Mouse (Mus musculus) forebrain, embryonic 16.5 days (tissue): Measurements from ENCODE around the gene Prr12. TPM values are rescaled to one million over a fixed set of nuclear protein-coding genes. Genes with fewer than 3 reads are reported as not detected.

Experiments
- ATAC-seq: fragments of 200-750 bp; cut with Nextera tagmentation; 2 replicates; pipeline ENCODE4 v1.8.0; 2017; ENCODE audit warnings: mild to moderate bottlenecking, moderate library complexity
- H3K27ac ChIP-seq: fragments of 300-500 bp; sonication (generic); 2 replicates; pipeline ENCODE4 v1.5.1; 2014; ENCODE audit warnings: low read length, control low read depth
- H3K27me3 ChIP-seq: fragments of 300-500 bp; sonication (generic); replicated peaks from 2 replicates; pipeline ENCODE4 v1.6.1; 2014; ENCODE audit warnings: low read length; ENCODE audit not compliant: control insufficient read depth, insufficient read depth
- H3K36me3 ChIP-seq: fragments of 300-500 bp; sonication (generic); 2 replicates; pipeline ENCODE4 v1.6.1; 2014; ENCODE audit not compliant: control insufficient read depth, insufficient read depth
- H3K4me1 ChIP-seq: fragments of 300-500 bp; sonication (generic); replicated peaks from 2 replicates; pipeline ENCODE4 v1.6.1; 2014; ENCODE audit warnings: low read length; ENCODE audit not compliant: control insufficient read depth, insufficient read depth
- H3K4me2 ChIP-seq: fragments of 300-500 bp; sonication (generic); 2 replicates; pipeline ENCODE4 v1.6.1; 2014; ENCODE audit warnings: mild to moderate bottlenecking, low read length, control low read depth
- H3K4me3 ChIP-seq: fragments of 300-500 bp; sonication (generic); replicated peaks from 2 replicates; pipeline ENCODE4 v1.5.1; 2014; ENCODE audit warnings: mild to moderate bottlenecking, low read length, control low read depth
- H3K9ac ChIP-seq: fragments of 300-500 bp; sonication (generic); replicated peaks from 2 replicates; pipeline ENCODE4 v1.6.1; 2014; ENCODE audit warnings: low read depth, low read length, control low read depth
- H3K9me3 ChIP-seq: fragments of 300-500 bp; sonication (generic); 2 replicates; pipeline ENCODE4 v1.6.1; 2016; ENCODE audit warnings: low read length; ENCODE audit not compliant: control insufficient read depth
- WGBS: fragments of 180-500 bp; shearing (Covaris S2); extraction: QIAGEN DNeasy Blood & Tissue Kit; methylation state at CpG from one replicate; pipeline ENCODE4 v1.1.7; 2014; 5-methylcytosine and 5-hydroxymethylcytosine counted together
- microRNA-seq: library from miRNA; unstranded; fragments of <30 nt; microRNA quantifications from one replicate; pipeline ENCODE4, GENCODE M21; 2017
- polyA plus RNA-seq: library from polyadenylated mRNA; unstranded; fragments of >200 nt; fragmentation: Nextera tagmentation; extraction: Ambion mirVana; gene quantifications from 2 replicates; pipeline ENCODE4 v1.2.1, GENCODE M21; 2015

Prr12 gene
- polyA plus RNA-seq, 1 experiment from 2014 or later, result 17.3 TPM

DNA sequence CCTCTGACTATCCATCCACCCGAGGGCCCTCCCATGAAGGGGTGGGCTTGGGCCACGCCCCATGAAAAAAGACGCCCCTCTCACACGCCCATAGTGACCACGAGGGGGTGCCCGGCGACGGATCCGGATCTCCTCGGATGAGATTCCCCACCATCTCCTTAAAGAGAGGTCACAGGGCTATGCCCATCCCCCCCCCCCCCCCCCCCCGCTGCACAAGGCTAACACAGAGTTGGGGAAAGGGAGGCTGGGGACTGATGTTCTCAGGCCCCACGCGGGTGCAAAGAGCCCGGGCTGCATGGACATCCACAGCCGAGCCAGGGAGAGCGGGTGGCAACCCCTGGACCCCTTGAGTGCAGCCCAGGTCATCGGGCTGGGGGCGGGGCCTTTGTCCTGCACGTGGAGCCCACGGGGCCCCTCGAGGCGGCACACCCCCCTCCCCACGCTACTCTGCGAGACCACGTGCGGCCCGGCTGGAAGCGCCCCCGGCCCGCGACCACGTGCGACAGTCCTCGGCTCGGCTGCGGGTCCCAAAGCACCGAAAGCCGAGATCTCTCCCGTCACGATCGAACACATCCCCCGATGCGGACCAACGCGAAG lies 67.0 kb downstream of the Prr12 start:
- under 1% methylated on average over 43 of the region's 45 CpGs for WGBS

DNA sequence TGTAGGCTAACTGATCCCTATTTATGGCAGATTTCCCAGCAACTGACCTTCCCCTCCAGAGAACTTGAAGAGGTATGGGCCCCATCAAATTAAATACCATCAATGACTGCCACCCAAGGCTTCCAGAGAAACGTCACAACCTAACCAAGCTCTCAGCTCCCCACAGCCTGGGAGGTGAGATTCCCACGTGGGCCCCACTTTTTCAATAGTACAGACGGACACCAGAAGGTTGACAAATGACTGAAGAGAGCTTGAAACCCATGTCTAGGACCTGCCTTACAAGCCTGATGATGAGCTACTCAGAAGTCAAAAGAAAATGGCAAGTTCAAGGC lies 67.9 kb downstream of the Prr12 start:
- H3K27me3 ChIP-seq, result no peaks in the 10 kb centered on the region
- no peaks in the 10 kb centered on the region for H3K9me3 ChIP-seq
- peak overlapping the region; percentile 74 for H3K4me3 ChIP-seq
- ATAC-seq, result no peak
- 35% methylated on average over 3 of the region's 3 CpGs for whole genome bisulfite sequencing
- H3K36me3 ChIP-seq, result peaks cover 24% of the 10 kb centered on the region
- H3K27ac ChIP-seq, result peak overlapping the region; percentile 87; the same call in 1 of the 2 replicates
- peak overlapping the region; percentile 79 for H3K4me2 ChIP-seq
- 0 out of 2 replicates have a peak overlapping the region, but pooled peaks have one; percentile 4 for H3K9ac ChIP-seq
- peaks cover 31% of the 10 kb centered on the region for H3K4me1 ChIP-seq

More for the DNA sequence above, 67.0 kb downstream of the Prr12 start:
- Histone ChIP-seq H3K4me1 (peaks cover 31% of the 10 kb centered on the region), H3K27me3 (no peaks in the 10 kb centered on the region), H3K4me3 (peak overlapping the region; percentile 74), H3K9ac (peak overlapping the region; percentile 88), H3K4me2 (peak overlapping the region; percentile 79), H3K27ac (peak overlapping the region; percentile 87), H3K36me3 (peaks cover 16% of the 10 kb centered on the region), H3K9me3 (no peaks in the 10 kb centered on the region)
- no peak for ATAC-seq

DNA sequence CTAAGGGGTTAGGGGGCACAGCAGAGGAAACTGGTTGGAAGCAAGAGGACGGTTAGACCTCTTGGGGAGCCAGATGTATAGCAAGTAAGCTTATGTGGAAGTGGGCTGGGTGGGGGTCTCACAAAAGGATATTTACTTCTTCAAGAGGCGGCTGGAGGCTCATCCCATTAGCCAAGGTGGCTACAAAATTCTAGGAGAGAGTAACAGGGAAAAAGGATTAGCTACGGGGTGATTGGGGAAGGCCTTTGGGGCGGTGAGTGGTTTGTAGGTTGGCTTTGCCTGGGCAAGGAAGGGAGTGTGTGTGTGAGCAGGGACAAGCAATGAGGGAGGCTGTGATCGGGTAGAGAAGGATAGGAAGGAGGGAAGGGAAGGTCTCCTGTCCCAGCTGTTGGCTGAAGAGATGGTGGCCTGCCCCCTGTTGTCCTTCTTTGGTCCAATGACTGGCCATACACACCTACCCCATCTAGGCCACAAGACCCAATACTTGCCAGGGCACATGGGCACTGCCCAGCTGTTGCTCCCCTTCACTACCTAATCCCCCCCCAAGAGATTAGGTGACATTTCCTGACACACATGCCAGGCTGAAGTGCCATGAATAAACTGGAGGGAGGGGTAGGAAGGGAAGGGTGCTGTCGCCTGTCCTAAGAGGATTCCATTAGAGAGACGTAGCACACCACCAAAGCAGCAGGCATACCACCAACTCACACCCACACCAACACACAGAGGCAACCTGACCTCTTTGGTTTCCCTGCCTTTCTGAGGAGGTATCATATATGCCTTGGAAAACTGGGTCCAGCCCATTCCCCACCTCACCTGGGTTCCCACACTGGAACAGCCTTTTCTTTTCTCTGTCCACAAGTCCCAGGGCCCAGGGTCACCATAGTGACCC lies 68.5 kb downstream of the Prr12 start:
- peak overlapping the region; percentile 74 for H3K4me3 ChIP-seq
- peak overlapping the region; percentile 79 for H3K4me2 ChIP-seq
- no peak overlapping the region for H3K27ac ChIP-seq
- WGBS, result 77% methylated on average over 7 of the region's 7 CpGs
- peaks cover 31% of the 10 kb centered on the region for H3K4me1 ChIP-seq
- H3K27me3 ChIP-seq, result no peaks in the 10 kb centered on the region
- no peaks in the 10 kb centered on the region for H3K9me3 ChIP-seq
- ATAC-seq, result no peak
- H3K9ac ChIP-seq, result no peak overlapping the region
- peaks cover 26% of the 10 kb centered on the region for H3K36me3 ChIP-seq

DNA sequence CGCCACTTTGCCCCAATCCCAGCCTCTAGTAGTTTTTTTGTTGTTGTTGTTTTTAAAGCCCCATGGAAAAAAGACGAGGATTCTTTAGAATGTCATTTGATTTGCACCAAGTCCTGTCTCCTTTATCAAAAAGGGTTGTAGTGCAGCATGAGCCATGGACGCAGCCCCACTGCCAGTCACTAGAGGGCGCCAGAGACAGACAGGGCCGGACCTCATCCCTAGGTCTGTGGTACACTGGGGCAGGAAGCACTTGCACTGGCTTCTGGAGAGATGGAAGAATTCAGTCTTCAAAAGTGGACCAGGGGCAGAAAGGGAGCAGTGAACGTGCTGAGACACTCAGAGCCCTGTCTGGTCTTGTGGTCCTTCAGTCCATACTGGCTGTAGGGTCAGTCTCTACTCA lies 69.6 kb downstream of the Prr12 start:
- WGBS, result 26% methylated on average over 6 of the region's 6 CpGs
- Histone ChIP-seq H3K27me3 (no peaks in the 10 kb centered on the region), H3K4me2 (no peak overlapping the region), H3K27ac (no peak overlapping the region), H3K36me3 (peaks cover 33% of the 10 kb centered on the region), H3K4me1 (peaks cover 23% of the 10 kb centered on the region), H3K9ac (no peak overlapping the region), H3K9me3 (no peaks in the 10 kb centered on the region), H3K4me3 (no peak overlapping the region)
- ATAC-seq, result no peak

DNA sequence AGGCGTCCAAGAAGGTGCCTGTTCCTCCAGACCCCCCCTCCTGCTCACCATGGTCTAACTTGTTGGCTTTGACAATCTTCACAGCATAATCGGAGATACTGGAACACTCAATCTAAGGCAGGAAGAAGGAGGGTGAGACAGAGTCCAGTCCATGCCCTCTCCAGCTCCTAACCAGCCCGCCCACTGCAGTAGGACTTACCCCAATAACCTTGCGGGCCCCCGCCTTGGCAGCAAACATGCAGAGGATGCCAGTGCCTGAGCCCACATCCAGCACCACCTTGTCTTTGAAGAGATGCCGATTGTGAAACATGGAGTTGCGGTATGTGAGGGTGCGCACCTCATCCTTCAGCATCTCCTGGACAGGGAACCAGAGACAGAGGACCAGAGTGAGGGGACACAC lies 71.1 kb downstream of the Prr12 start:
- Histone ChIP-seq H3K27me3 (no peaks in the 10 kb centered on the region), H3K4me2 (no peak overlapping the region), H3K4me1 (peaks cover 17% of the 10 kb centered on the region), H3K9me3 (no peaks in the 10 kb centered on the region), H3K27ac (no peak overlapping the region), H3K4me3 (no peak overlapping the region), H3K36me3 (peaks cover 39% of the 10 kb centered on the region), H3K9ac (no peak overlapping the region)
- 93% methylated on average over 8 of the region's 8 CpGs for WGBS
- no peak for ATAC-seq

DNA sequence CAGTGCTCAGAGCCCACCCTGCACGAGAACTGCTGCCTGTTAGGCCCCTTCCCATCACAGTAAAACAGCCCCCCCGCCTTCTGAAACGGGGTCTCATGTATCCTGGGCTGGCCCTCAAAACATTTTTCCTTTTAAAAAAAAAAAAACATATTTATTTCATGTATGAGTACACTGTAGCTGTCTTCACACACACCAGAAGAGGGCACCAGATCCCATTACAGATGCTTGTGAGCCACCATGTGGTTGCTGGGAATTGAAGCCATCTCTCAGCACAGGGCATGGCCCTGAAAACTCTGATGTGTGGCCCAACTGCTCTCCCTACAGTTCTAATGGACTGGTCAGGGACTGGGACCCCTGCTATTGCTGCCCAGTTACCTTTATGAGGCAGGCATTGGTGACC lies 74.4 kb downstream of the Prr12 start:
- no peak overlapping the region for H3K4me2 ChIP-seq
- no peak overlapping the region for H3K4me3 ChIP-seq
- WGBS, result 93% methylated on average over 3 of the region's 3 CpGs
- no peaks in the 10 kb centered on the region for H3K9me3 ChIP-seq
- peaks cover 44% of the 10 kb centered on the region for H3K36me3 ChIP-seq
- ATAC-seq, result no peak
- H3K4me1 ChIP-seq, result peaks cover 12% of the 10 kb centered on the region
- H3K27ac ChIP-seq, result no peak overlapping the region
- H3K9ac ChIP-seq, result no peak overlapping the region
- H3K27me3 ChIP-seq, result no peaks in the 10 kb centered on the region

Small RNAs within 50 kb of the gene (microRNA-seq; reads per million reads assigned to microRNA genes)
- not detected for gene Mir7054

Other genes with a start within 250 kb of the Prr12 start
- gene Nup62, start 236.8 kb downstream of the Prr12 start, polyA plus RNA-seq, result 53.9 and 56.1 TPM in 2 replicates
- 0.44 and 2.3 TPM in 2 replicates for gene Il4i1, start 236.5 kb downstream of the Prr12 start, polyA plus RNA-seq
- gene Atf5, start 236.2 kb downstream of the Prr12 start, polyA plus RNA-seq, result 3.4 and 3.7 TPM in 2 replicates
- 103 and 110 TPM in 2 replicates for gene Akt1s1, start 203.9 kb downstream of the Prr12 start, polyA plus RNA-seq
- 121 and 122 TPM in 2 replicates for gene Tbc1d17, start 203.8 kb downstream of the Prr12 start, polyA plus RNA-seq
- gene Pnkp, start 195.7 kb downstream of the Prr12 start, polyA plus RNA-seq, result 29.4 and 32.6 TPM in 2 replicates
- 551 and 582 TPM in 2 replicates for gene Ptov1, start 183.1 kb downstream of the Prr12 start, polyA plus RNA-seq
- 158 and 166 TPM in 2 replicates for gene Med25, start 160.2 kb downstream of the Prr12 start, polyA plus RNA-seq
- 21.1 and 21.2 TPM in 2 replicates for gene Fuz, start 156.8 kb downstream of the Prr12 start, polyA plus RNA-seq
- gene Ap2a1, start 123.4 kb downstream of the Prr12 start, polyA plus RNA-seq, result 111 and 113 TPM in 2 replicates
- 0.15 TPM in 1 of 2 replicates, not detected in the other for gene Tsks, start 109.7 kb downstream of the Prr12 start, polyA plus RNA-seq
- gene Cpt1c, start 78.0 kb downstream of the Prr12 start, polyA plus RNA-seq, result 49.1 and 63.9 TPM in 2 replicates
- gene Prmt1, start 66.3 kb downstream of the Prr12 start, polyA plus RNA-seq, result 646 and 707 TPM in 2 replicates
- 56.2 and 60.6 TPM in 2 replicates for gene Irf3, start 55.2 kb downstream of the Prr12 start, polyA plus RNA-seq
- gene Bcl2l12, start 54.2 kb downstream of the Prr12 start, polyA plus RNA-seq, result 15.3 and 16.0 TPM in 2 replicates
- gene Scaf1, start 36.5 kb downstream of the Prr12 start, polyA plus RNA-seq, result 42.1 and 44.3 TPM in 2 replicates
- 10.1 and 12.0 TPM in 2 replicates for gene Rras, start 34.9 kb downstream of the Prr12 start, polyA plus RNA-seq
- 60.8 and 65.7 TPM in 2 replicates for gene Nosip, start 9.5 kb upstream of the Prr12 start, polyA plus RNA-seq
- gene Prrg2, start 9.8 kb upstream of the Prr12 start, polyA plus RNA-seq, result 13.3 and 13.6 TPM in 2 replicates
- gene Rcn3, start 39.3 kb upstream of the Prr12 start, polyA plus RNA-seq, result 50.8 and 66.2 TPM in 2 replicates
- gene Fcgrt, start 51.0 kb upstream of the Prr12 start, polyA plus RNA-seq, result 17.7 and 24.4 TPM in 2 replicates
- 860 and 958 TPM in 2 replicates for gene Rps11, start 71.6 kb upstream of the Prr12 start, polyA plus RNA-seq
- gene Rpl13a, start 75.9 kb upstream of the Prr12 start, polyA plus RNA-seq, result 722 and 741 TPM in 2 replicates
- not detected in 2 replicates for gene Gm45713, start 83.3 kb upstream of the Prr12 start, polyA plus RNA-seq
- gene Flt3l, start 83.6 kb upstream of the Prr12 start, polyA plus RNA-seq, result 1.1 and 1.4 TPM in 2 replicates
- gene Pih1d1, start 101.4 kb upstream of the Prr12 start, polyA plus RNA-seq, result 84.2 and 90.2 TPM in 2 replicates
- 19.3 and 20.9 TPM in 2 replicates for gene Aldh16a1, start 101.7 kb upstream of the Prr12 start, polyA plus RNA-seq
- 20.1 and 22.8 TPM in 2 replicates for gene Slc17a7, start 111.1 kb upstream of the Prr12 start, polyA plus RNA-seq
- gene Gfy, start 126.7 kb upstream of the Prr12 start, polyA plus RNA-seq, result 0.51 TPM in 1 of 2 replicates, not detected in the other
- 0.63 TPM in 1 of 2 replicates, not detected in the other for gene Pth2, start 128.1 kb upstream of the Prr12 start, polyA plus RNA-seq
- 0.58 and 0.95 TPM in 2 replicates for gene Ccdc155, start 152.0 kb upstream of the Prr12 start, polyA plus RNA-seq
- gene Dkkl1, start 159.3 kb upstream of the Prr12 start, polyA plus RNA-seq, result 1.1 and 2.2 TPM in 2 replicates
- 73.1 and 79.5 TPM in 2 replicates for gene Tead2, start 162.9 kb upstream of the Prr12 start, polyA plus RNA-seq
- 1.5 and 1.6 TPM in 2 replicates for gene Cd37, start 186.2 kb upstream of the Prr12 start, polyA plus RNA-seq
- gene Slc6a16, start 188.2 kb upstream of the Prr12 start, polyA plus RNA-seq, result 0.30 and 0.47 TPM in 2 replicates
- not detected in 2 replicates for gene Slc6a21, start 224.6 kb upstream of the Prr12 start, polyA plus RNA-seq